Mouse (Mus musculus) forebrain, embryonic 14.5 days (tissue): ENCODE data around the gene Mlec. TPM values are rescaled to one million over a fixed set of nuclear protein-coding genes. Genes with fewer than 3 reads are reported as not detected.

ENCODE experiments used
- ATAC-seq: fragments of 200-750 bp; cut with Nextera tagmentation; 2 replicates; pipeline ENCODE4 v1.8.0; 2017; ENCODE audit warnings: mild to moderate bottlenecking, moderate library complexity
- DNase-seq: peaks from one replicate; pipeline ENCODE4 v3.0.0-alpha.2; 2015; ENCODE audit warnings: low spot score
- H3K27ac ChIP-seq: fragments of 300-500 bp; sonication (generic); 2 replicates; pipeline ENCODE4 v1.5.1; 2014; ENCODE audit warnings: low read depth, mild to moderate bottlenecking, control low read depth, low read length, moderate library complexity
- H3K27me3 ChIP-seq: fragments of 300-500 bp; sonication (generic); replicated peaks from 2 replicates; pipeline ENCODE4 v1.6.1; 2014; ENCODE audit warnings: low read length, control low read depth, mixed read lengths; ENCODE audit not compliant: control insufficient read depth, insufficient read depth
- H3K36me3 ChIP-seq: fragments of 300-500 bp; sonication (generic); 2 replicates; pipeline ENCODE4 v1.6.1; 2014; ENCODE audit warnings: low read length, control low read depth; ENCODE audit not compliant: control insufficient read depth, insufficient read depth
- H3K4me1 ChIP-seq: fragments of 300-500 bp; sonication (generic); 2 replicates; pipeline ENCODE4 v1.6.1; 2014; ENCODE audit warnings: antibody characterized with exemption, low read length, control low read depth; ENCODE audit not compliant: control insufficient read depth, insufficient read depth
- H3K4me2 ChIP-seq: fragments of 300-500 bp; sonication (generic); 2 replicates; pipeline ENCODE4 v1.6.1; 2014; ENCODE audit warnings: mild to moderate bottlenecking, control low read depth, low read length
- H3K4me3 ChIP-seq: fragments of 300-500 bp; sonication (generic); 2 replicates; pipeline ENCODE4 v1.5.1; 2014; ENCODE audit warnings: low read depth, low read length, control low read depth
- H3K9ac ChIP-seq: fragments of 300-500 bp; sonication (generic); 2 replicates; pipeline ENCODE4 v1.6.1; 2014; ENCODE audit warnings: mild to moderate bottlenecking, low read length, control low read depth, moderate library complexity
- H3K9me3 ChIP-seq: fragments of 300-500 bp; sonication (generic); replicated peaks from 2 replicates; pipeline ENCODE4 v1.6.1; 2016; ENCODE audit warnings: low read length, control low read depth, mixed read lengths; ENCODE audit not compliant: control insufficient read depth
- WGBS: fragments of 180-500 bp; shearing (Covaris S2); extraction: QIAGEN DNeasy Blood & Tissue Kit; methylation state at CpG from one replicate; pipeline ENCODE4 v1.1.7; 2014; 5-methylcytosine and 5-hydroxymethylcytosine counted together
- polyA plus RNA-seq: library from polyadenylated mRNA; unstranded; fragments of >200 nt; fragmentation: Nextera tagmentation; extraction: Ambion mirVana; gene quantifications from 2 replicates; pipeline ENCODE4 v1.2.1, GENCODE M21; 2014

Gene Mlec
- polyA plus RNA-seq, 1 experiment from 2014 or later = 11.4 TPM

DNA sequence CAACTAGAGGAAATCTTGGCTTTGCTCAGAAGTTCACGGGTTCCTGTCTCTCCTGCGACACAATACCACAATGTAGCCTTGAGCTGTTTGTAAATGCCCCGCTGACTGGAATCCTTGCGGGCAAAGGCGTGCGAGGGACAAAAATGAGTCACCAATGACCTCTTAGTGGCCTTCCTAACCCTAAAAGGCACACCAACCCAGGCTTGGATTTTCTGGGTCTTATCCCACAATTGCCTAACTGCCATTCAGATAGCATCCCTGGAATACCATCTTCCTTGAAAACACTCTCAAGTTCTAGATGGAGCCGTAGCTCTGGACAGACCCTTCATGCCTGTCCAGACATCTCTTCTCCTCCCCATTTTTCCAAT lies 34.8 kb upstream of the Mlec start:
- ATAC-seq (no peak), DNase-seq (no peak)
- Histone ChIP-seq H3K4me3 (peak overlapping the region; percentile 63), H3K9ac (peak overlapping the region; percentile 71), H3K9me3 (no peaks in the 10 kb centered on the region), H3K27ac (no peak overlapping the region), H3K4me2 (peak overlapping the region; percentile 100), H3K36me3 (no peaks in the 10 kb centered on the region), H3K4me1 (peaks cover 18% of the 10 kb centered on the region), H3K27me3 (peaks cover 33% of the 10 kb centered on the region)
- WGBS = 14% methylated on average over 7 of the region's 7 CpGs

DNA sequence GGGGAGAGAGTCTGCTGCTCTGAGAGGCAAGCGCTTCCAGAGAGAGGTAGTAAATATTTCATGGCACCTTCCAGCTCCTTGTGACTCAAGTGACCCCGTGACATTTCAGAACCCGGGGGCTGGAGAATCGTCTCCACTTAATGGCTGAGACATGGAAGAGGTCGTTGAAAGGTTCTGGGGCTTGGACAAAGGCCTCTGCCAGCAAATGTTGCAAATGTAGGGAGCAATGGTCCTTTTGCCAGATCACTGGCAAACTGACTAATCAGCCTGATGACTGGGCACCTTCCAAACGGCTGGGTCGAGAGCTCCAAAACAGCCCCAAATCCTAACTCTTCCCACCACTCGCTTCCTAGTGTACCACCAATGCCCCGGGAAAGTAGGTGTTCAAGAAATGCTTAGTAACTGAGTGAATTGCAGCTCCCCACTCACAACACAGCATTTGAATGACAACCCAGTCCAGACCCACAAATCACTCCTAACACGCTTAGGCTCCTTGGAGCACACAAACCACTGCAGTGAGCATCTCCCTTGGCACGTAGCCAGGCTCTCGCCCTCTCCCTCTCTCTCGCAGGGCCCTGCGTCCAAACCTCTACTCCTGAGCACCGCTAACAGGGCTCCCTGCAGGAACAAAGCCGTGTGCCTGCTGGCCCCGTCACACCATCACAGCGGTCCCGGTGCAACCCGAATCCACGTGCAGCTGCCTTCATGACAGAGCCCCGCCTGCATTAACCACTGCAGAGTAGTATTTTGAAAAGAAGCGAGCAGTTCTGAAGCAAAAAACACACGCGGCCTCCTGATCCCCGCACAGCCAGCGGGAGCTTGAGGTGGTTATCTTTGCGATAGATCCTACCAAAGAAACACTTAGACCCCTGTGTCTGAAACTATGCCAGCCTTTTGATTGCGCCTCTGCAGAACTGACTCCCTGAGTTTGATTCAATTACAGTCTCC lies 34.2 kb upstream of the Mlec start:
- H3K27ac ChIP-seq = no peak overlapping the region
- WGBS = 10% methylated on average over 29 of the region's 29 CpGs
- peak overlapping the region; percentile 100 for H3K4me2 ChIP-seq
- H3K4me1 ChIP-seq = peaks cover 24% of the 10 kb centered on the region
- ATAC-seq (peak; percentile 19; the same call in 1 of the 2 replicates), DNase-seq (peak; percentile 49)
- H3K27me3 ChIP-seq = peaks cover 33% of the 10 kb centered on the region
- H3K9ac ChIP-seq = peak overlapping the region; percentile 71; the same call in 1 of the 2 replicates
- no peaks in the 10 kb centered on the region for H3K9me3 ChIP-seq
- H3K36me3 ChIP-seq = no peaks in the 10 kb centered on the region
- peak overlapping the region; percentile 63 for H3K4me3 ChIP-seq

DNA sequence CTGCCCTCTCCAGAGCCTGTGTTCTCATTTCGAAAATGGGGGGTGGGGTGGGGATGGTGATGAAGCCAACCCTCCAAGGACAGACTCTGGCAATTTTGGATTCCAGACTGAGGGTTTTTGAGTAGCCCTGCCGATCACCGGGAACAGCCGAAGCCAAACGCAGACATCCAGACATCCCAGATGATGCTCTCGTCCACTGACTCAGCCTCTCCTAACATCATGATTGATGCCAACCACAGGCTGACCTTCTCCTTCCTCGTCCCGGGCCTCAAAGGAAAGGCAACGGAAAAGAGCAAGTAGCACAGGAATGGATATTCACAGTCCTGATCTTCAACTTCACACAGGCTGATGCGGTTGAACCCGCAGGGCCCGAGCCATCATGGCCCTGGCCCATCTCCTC lies 32.1 kb upstream of the Mlec start:
- no peak overlapping the region for H3K27ac ChIP-seq
- peaks cover 32% of the 10 kb centered on the region for H3K4me1 ChIP-seq
- peaks cover 33% of the 10 kb centered on the region for H3K27me3 ChIP-seq

DNA sequence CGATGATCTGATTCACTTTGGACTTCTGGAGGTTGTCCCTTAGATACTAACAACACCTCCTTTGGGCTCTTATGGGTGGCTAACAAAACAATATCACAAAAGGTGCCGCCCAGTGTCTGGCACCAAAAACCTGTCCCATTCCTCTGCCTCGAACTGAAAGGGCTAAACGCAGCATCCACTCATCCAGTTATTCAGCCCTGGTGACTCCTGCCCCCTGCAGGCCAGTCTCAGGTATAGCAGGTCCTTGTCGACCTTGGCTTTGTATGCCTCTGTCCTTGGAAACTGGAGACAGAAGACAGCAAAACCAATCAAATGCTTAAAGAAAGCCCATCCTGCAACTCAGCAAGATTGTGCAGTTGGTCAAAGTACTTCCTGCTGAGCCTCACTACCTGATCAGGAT lies 30.8 kb upstream of the Mlec start:
- H3K4me1 ChIP-seq = peaks cover 29% of the 10 kb centered on the region
- WGBS = 41% methylated on average over 5 of the region's 5 CpGs

More for the DNA sequence above, 32.1 kb upstream of the Mlec start:
- 87% methylated on average over 12 of the region's 12 CpGs for WGBS
- H3K4me2 ChIP-seq = no peak overlapping the region
- ATAC-seq = no peak
- no peak overlapping the region for H3K9ac ChIP-seq
- H3K9me3 ChIP-seq = no peaks in the 10 kb centered on the region
- H3K36me3 ChIP-seq = no peaks in the 10 kb centered on the region
- no peak for DNase-seq
- no peak overlapping the region for H3K4me3 ChIP-seq

DNA sequence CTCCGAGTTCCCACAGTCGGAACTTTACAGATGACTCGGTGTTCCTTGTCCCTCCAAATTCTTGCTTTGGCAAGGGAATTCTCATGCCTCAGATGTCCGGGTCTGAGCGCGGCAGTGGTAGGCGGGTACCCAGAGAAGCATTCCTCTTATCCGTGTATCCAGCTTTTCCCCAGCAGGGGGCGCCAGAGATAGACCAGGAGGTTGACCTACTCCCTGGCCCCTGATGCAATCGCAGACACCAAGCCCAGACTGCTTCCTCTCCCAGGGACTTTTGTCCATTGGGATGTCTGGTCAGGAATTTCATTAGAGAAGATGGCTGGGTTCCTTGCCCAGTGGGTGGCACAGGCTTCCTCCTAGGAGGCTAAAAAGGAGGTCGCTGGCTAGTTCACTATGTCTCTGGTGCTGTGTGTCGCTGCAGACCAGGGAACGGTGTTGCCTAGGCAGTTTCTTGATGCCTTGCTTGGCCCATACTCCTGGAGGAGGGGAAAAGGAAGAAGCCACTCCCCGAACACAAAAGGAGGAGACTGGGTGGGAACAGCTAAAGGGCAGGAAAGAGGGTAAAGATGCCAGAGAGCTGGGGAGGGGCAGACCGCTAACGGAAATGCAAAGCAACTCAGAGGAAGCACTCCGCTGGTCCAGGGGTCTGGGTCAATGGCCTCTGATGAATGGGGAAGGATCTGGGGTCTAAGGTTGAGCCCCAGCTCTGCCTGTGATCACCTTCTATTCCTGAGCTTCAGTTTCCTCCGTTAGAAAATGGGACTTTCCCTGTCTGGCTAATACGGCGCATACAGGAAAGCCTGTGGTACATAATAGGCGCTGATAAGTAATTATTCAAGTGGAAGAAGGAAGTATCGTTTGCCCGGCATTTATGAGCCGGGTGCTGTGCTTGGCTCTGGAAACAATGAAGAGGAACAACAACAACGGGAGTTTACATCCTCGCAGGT lies 29.5 kb upstream of the Mlec start:
- Histone ChIP-seq H3K4me2 (peak overlapping the region; percentile 31; the same call in 1 of the 2 replicates), H3K9me3 (no peaks in the 10 kb centered on the region), H3K36me3 (no peaks in the 10 kb centered on the region), H3K4me3 (no peak overlapping the region), H3K27me3 (peaks cover 22% of the 10 kb centered on the region), H3K27ac (peak overlapping the region; percentile 78), H3K4me1 (peaks cover 20% of the 10 kb centered on the region), H3K9ac (no peak overlapping the region)
- DNase-seq = peak; percentile 90
- peak; percentile 65 for ATAC-seq
- 15% methylated on average over 26 of the region's 26 CpGs for WGBS

More for the DNA sequence above, 30.8 kb upstream of the Mlec start:
- no peak overlapping the region for H3K9ac ChIP-seq
- no peak overlapping the region for H3K27ac ChIP-seq
- H3K27me3 ChIP-seq = peaks cover 33% of the 10 kb centered on the region
- ATAC-seq = no peak
- no peaks in the 10 kb centered on the region for H3K36me3 ChIP-seq
- H3K9me3 ChIP-seq = no peaks in the 10 kb centered on the region
- no peak overlapping the region for H3K4me3 ChIP-seq
- DNase-seq = peak; percentile 55
- H3K4me2 ChIP-seq = no peak overlapping the region

DNA sequence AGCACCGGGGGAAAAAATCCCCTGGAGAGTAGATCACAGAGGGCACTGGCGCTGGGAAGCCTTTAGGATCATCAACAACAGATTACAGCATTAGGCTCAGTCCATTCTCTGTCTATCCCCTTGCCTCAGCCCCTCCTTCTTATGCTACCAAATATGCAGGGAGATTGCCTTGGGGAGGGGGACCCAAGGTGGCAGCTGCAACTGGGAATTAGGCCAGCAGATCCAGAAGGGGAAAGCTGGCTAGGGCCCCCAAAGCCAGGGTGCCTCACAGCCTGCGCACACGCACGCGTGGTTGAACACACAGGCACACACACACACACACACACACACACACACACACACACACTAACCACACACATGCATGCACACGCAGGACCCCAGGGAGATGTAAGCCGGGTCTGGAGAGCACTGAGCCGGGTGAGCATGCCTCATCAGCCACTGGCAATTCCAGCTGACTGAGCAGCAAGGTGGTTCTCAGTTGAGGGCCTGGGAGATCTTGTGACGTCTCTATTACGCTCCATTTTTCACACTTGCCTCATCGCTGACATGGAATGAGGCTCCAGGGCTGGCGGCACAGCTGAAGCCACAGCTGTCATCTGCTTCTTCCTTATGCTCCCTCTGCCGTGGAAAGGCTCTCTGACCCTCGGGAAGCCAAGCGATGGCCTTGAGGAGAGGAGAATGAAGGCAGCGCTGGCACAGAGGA lies 28.5 kb upstream of the Mlec start:
- 26% methylated on average over 17 of the region's 17 CpGs for whole genome bisulfite sequencing
- Histone ChIP-seq H3K27ac (peak overlapping the region; percentile 78), H3K9me3 (no peaks in the 10 kb centered on the region), H3K36me3 (no peaks in the 10 kb centered on the region), H3K27me3 (peaks cover 14% of the 10 kb centered on the region; the same call in 1 of the 2 replicates), H3K4me2 (peak overlapping the region; percentile 31), H3K4me3 (no peak overlapping the region), H3K4me1 (peaks cover 15% of the 10 kb centered on the region), H3K9ac (no peak overlapping the region)
- DNase-seq = peak; percentile 81
- peak; percentile 78 for ATAC-seq

DNA sequence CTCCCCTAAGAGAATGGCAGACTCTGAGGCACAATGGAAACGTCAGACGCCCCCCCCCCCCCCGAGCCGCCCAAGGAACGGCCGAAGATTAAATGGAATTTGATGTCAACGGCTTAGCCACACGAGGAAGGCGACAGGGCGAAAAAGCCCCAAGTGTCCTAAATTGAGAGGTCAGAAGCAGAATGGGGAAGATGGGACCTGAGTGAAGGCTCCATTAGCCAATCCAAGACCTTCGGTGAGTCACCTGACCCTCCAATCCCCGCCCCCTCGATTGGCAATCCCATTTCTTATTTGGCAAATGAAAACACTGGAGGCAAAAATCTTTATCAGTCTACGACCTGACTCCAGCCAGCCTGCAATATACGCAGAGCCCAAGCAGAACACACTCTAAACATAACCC lies 26.7 kb upstream of the Mlec start:
- ATAC-seq = no peak
- H3K27me3 ChIP-seq = no peaks in the 10 kb centered on the region
- peak; percentile 77 for DNase-seq
- no peak overlapping the region for H3K27ac ChIP-seq
- H3K4me3 ChIP-seq = peak overlapping the region; percentile 16
- WGBS = 16% methylated on average over 15 of the region's 15 CpGs
- H3K4me1 ChIP-seq = peaks cover 15% of the 10 kb centered on the region
- no peaks in the 10 kb centered on the region for H3K9me3 ChIP-seq
- H3K4me2 ChIP-seq = peak overlapping the region; percentile 40
- H3K9ac ChIP-seq = peak overlapping the region; percentile 26; the same call in 1 of the 2 replicates
- no peaks in the 10 kb centered on the region for H3K36me3 ChIP-seq

DNA sequence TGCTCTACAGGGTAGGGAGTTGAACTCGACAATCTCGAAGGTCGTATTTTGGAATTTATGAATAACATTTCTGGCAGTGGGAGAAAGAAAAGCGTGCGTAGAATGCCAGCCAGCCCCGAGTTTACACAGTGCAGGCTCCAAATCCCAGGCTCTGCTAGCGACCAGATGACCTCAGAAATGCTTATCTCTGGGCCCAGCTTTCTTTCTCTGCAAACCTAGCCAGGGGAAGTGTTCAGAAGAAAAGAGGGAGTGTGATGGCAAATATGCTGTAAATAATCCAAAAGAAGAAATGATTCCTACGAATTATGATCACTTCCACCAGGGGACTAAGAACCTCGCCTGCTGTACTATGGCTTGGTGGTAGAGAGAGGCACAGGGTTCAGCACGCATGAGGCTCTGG lies 25.5 kb upstream of the Mlec start:
- Histone ChIP-seq H3K27ac (no peak overlapping the region), H3K36me3 (no peaks in the 10 kb centered on the region), H3K4me2 (no peak overlapping the region), H3K27me3 (no peaks in the 10 kb centered on the region), H3K9ac (no peak overlapping the region), H3K9me3 (no peaks in the 10 kb centered on the region), H3K4me1 (peaks cover 15% of the 10 kb centered on the region), H3K4me3 (no peak overlapping the region)
- DNase-seq (no peak), ATAC-seq (no peak)
- 88% methylated on average over 10 of the region's 10 CpGs for WGBS
